Comparison of ENCODE assay signal across 8 mouse cellular contexts in genomic region chr7:120597744-120598243, GRCm38 (mm10). TPM values are rescaled to one million over a fixed set of nuclear protein-coding genes. Genes with fewer than 3 reads are reported as not detected.
DNase-seq lines count a peak whose midpoint lies in the region; ATAC-seq lines count a peak whose summit lies in the region.

No protein-coding gene starts in this region.

- peak overlapping the region; percentile 86 for H3K4me2 ChIP-seq in kidney, embryonic 15.5 days
- H3K4me2 ChIP-seq in liver, embryonic 15.5 days: peak overlapping the region; percentile 42

- peak overlapping the region; percentile 37; the same call in 1 of the 2 replicates for H3K9ac ChIP-seq in kidney, embryonic 15.5 days
- H3K9ac ChIP-seq in liver, embryonic 15.5 days: no peak overlapping the region

- peak; percentile 82 for ATAC-seq in kidney, embryonic 15.5 days (replicated peaks; ENCODE audit: low FRiP score)
- ATAC-seq in liver, embryonic 15.5 days (ENCODE audit: insufficient read depth): no peak

- H3K4me3 ChIP-seq in kidney, embryonic 15.5 days (replicated peaks): peak overlapping the region; percentile 51
- 0 out of 2 replicates have a peak overlapping the region, but pooled peaks have one; percentile 14 for H3K4me3 ChIP-seq in liver, embryonic 15.5 days (replicated peaks)

- H3K9me3 ChIP-seq in kidney, embryonic 15.5 days (replicated peaks): no peaks in the 10 kb centered on the region
- no peaks in the 10 kb centered on the region for H3K9me3 ChIP-seq in liver, embryonic 15.5 days (replicated peaks)

- no peaks in the 10 kb centered on the region for H3K4me1 ChIP-seq in kidney, embryonic 15.5 days
- H3K4me1 ChIP-seq in liver, embryonic 15.5 days (replicated peaks): no peaks in the 10 kb centered on the region

- peak; percentile 7 for DNase-seq in right cerebral cortex, adult 18-20 months
- no peak for DNase-seq in right cerebral cortex, postnatal 36 days (ENCODE audit: low spot score in 2 of 2)
- DNase-seq in cerebellum, postnatal 14 days: peak; percentile 63 to 75
- DNase-seq in frontal cortex, postnatal 36 days (ENCODE audit: low spot score in 2 of 2): peak; percentile 17 to 26
- peak; percentile 2 for DNase-seq in retina, postnatal 7 days (ENCODE audit: low read depth, low spot score)
- DNase-seq in ovary, postnatal 10 days (ENCODE audit: low spot score): no peak

- no peak overlapping the region for H3K27ac ChIP-seq in kidney, embryonic 15.5 days
- H3K27ac ChIP-seq in liver, embryonic 15.5 days (replicated peaks): no peak overlapping the region

- H3K36me3 ChIP-seq in kidney, embryonic 15.5 days: no peaks in the 10 kb centered on the region
- H3K36me3 ChIP-seq in liver, embryonic 15.5 days (replicated peaks): no peaks in the 10 kb centered on the region

- H3K27me3 ChIP-seq in kidney, embryonic 15.5 days: peaks cover 12% of the 10 kb centered on the region
- H3K27me3 ChIP-seq in liver, embryonic 15.5 days: peaks cover 31% of the 10 kb centered on the region

- 3% methylated on average over 41 of the region's 41 CpGs for WGBS in kidney, embryonic 15.5 days
- WGBS in liver, embryonic 15.5 days (ENCODE audit: insufficient replicate concordance): 8% methylated on average over 41 of the region's 41 CpGs

RNA-seq across cellular contexts. Expression of gene Uqcrc2, which starts 37.2 kb away (rescaled TPM):
- 241 and 250 TPM in 2 replicates for polyA plus RNA-seq in kidney, embryonic 15.5 days (2015; fragmentation: Nextera tagmentation; extraction: Ambion mirVana)
- 115 and 118 TPM in 2 replicates for polyA plus RNA-seq in liver, embryonic 15.5 days (2015; fragmentation: Nextera tagmentation; extraction: Ambion mirVana)

Comparison
In these comparisons a context has a peak if more than half of its experiments do, and no peak if none do; other contexts are left out.
1. DNase-seq: peak in right cerebral cortex, adult 18-20 months (single experiment), cerebellum, postnatal 14 days (2 of 2), frontal cortex, postnatal 36 days (2 of 2) and retina, postnatal 7 days (single experiment); none in right cerebral cortex, postnatal 36 days (0 of 2) and ovary, postnatal 10 days (single experiment).